Mouse (Mus musculus) limb, embryonic 12.5 days (tissue): ENCODE data around the gene Camkmt. TPM values are rescaled to one million over a fixed set of nuclear protein-coding genes. Genes with fewer than 3 reads are reported as not detected.

Source experiments
- ATAC-seq: fragments of 200-750 bp; cut with Nextera tagmentation; 2 replicates; pipeline ENCODE4 v1.8.0; 2017; ENCODE audit warnings: low read depth, moderate TSS enrichment; ENCODE audit not compliant: insufficient number of reproducible peaks, insufficient read depth, low FRiP score, low TSS enrichment
- H3K27ac ChIP-seq: fragments of 300-500 bp; sonication (generic); 2 replicates; pipeline ENCODE4 v1.5.1; 2016; ENCODE audit warnings: mild to moderate bottlenecking, moderate library complexity
- H3K27me3 ChIP-seq: fragments of 300-500 bp; sonication (generic); 2 replicates; pipeline ENCODE4 v1.6.1; 2016; ENCODE audit warnings: mild to moderate bottlenecking, moderate library complexity
- H3K36me3 ChIP-seq: fragments of 300-500 bp; sonication (generic); 2 replicates; pipeline ENCODE4 v1.6.1; 2016; ENCODE audit warnings: mild to moderate bottlenecking, moderate library complexity
- H3K4me1 ChIP-seq: fragments of 300-500 bp; sonication (generic); replicated peaks from 2 replicates; pipeline ENCODE4 v1.6.1; 2016
- H3K4me2 ChIP-seq: fragments of 300-500 bp; sonication (generic); 2 replicates; pipeline ENCODE4 v1.6.1; 2016; ENCODE audit warnings: mild to moderate bottlenecking, moderate library complexity
- H3K4me3 ChIP-seq: fragments of 300-500 bp; sonication (generic); replicated peaks from 2 replicates; pipeline ENCODE4 v1.5.1; 2016; ENCODE audit warnings: mild to moderate bottlenecking
- H3K9ac ChIP-seq: fragments of 300-500 bp; sonication (generic); replicated peaks from 2 replicates; pipeline ENCODE4 v1.6.1; 2016; ENCODE audit warnings: mild to moderate bottlenecking, moderate library complexity
- H3K9me3 ChIP-seq: fragments of 300-500 bp; sonication (generic); 2 replicates; pipeline ENCODE4 v1.6.1; 2016; ENCODE audit warnings: mild to moderate bottlenecking, moderate library complexity
- WGBS: fragments of 180-500 bp; shearing (Covaris S2); methylation state at CpG from one replicate; pipeline ENCODE4 v1.1.7; 2016; 5-methylcytosine and 5-hydroxymethylcytosine counted together
- polyA plus RNA-seq: library from polyadenylated mRNA; unstranded; fragments of >200 nt; fragmentation: Nextera tagmentation; extraction: Ambion mirVana; gene quantifications from 2 replicates; pipeline ENCODE4 v1.2.1, GENCODE M21; 2016

The Camkmt gene
- polyA plus RNA-seq, 1 experiment from 2014 or later, result 14.3 TPM

- Histone ChIP-seq H3K4me2 (peak overlapping the region; percentile 53), H3K27me3 (peaks cover 94% of the 10 kb centered on the region), H3K9ac (no peak overlapping the region), H3K36me3 (no peaks in the 10 kb centered on the region), H3K27ac (peak overlapping the region; percentile 62; the same call in 1 of the 2 replicates), H3K4me1 (peaks cover 29% of the 10 kb centered on the region), H3K9me3 (no peaks in the 10 kb centered on the region), H3K4me3 (peak overlapping the region; percentile 15; the same call in 1 of the 2 replicates)
- 6% methylated on average over 22 of the region's 22 CpGs for whole genome bisulfite sequencing
- ATAC-seq, result no peak
These were observed 373.4 kb downstream of the Camkmt start for GRCm38 (mm10) chr17:85463497-85464392.

GRCm38 (mm10) chr17:85464466-85465411, 374.4 kb downstream of the Camkmt start:
- WGBS, result 2% methylated on average over 40 of the region's 40 CpGs
- Histone ChIP-seq H3K4me3 (peak overlapping the region; percentile 24), H3K36me3 (no peaks in the 10 kb centered on the region), H3K4me2 (peak overlapping the region; percentile 53), H3K4me1 (peaks cover 29% of the 10 kb centered on the region), H3K9me3 (no peaks in the 10 kb centered on the region), H3K9ac (0 out of 2 replicates have a peak overlapping the region, but pooled peaks have one; percentile 23), H3K27me3 (peaks cover 96% of the 10 kb centered on the region), H3K27ac (no peak overlapping the region)
- 0 out of 2 replicates have a peak, but pooled peaks have one; percentile 35 for ATAC-seq

GRCm38 (mm10) chr17:85469776-85470175, 379.4 kb downstream of the Camkmt start:
- Histone ChIP-seq H3K4me3 (no peak overlapping the region), H3K4me1 (peaks cover 6% of the 10 kb centered on the region), H3K27me3 (peaks cover 100% of the 10 kb centered on the region), H3K9ac (no peak overlapping the region), H3K9me3 (no peaks in the 10 kb centered on the region), H3K36me3 (no peaks in the 10 kb centered on the region), H3K27ac (no peak overlapping the region), H3K4me2 (no peak overlapping the region)
- 71% methylated on average over 4 of the region's 4 CpGs for whole genome bisulfite sequencing
- no peak for ATAC-seq

GRCm38 (mm10) chr17:85472687-85473202, 382.4 kb downstream of the Camkmt start:
- H3K27me3 ChIP-seq, result peaks cover 94% of the 10 kb centered on the region
- H3K27ac ChIP-seq, result no peak overlapping the region
- H3K4me2 ChIP-seq, result no peak overlapping the region
- no peak overlapping the region for H3K9ac ChIP-seq
- H3K9me3 ChIP-seq, result no peaks in the 10 kb centered on the region
- H3K4me1 ChIP-seq, result no peaks in the 10 kb centered on the region
- no peak for ATAC-seq
- H3K36me3 ChIP-seq, result no peaks in the 10 kb centered on the region
- H3K4me3 ChIP-seq, result no peak overlapping the region
- WGBS, result 4% methylated on average over 5 of the region's 5 CpGs

- 4% methylated on average over 16 of the region's 16 CpGs for WGBS
- Histone ChIP-seq H3K9me3 (no peaks in the 10 kb centered on the region), H3K27ac (no peak overlapping the region), H3K36me3 (no peaks in the 10 kb centered on the region), H3K27me3 (peaks cover 93% of the 10 kb centered on the region), H3K4me1 (no peaks in the 10 kb centered on the region), H3K4me3 (no peak overlapping the region), H3K4me2 (no peak overlapping the region), H3K9ac (no peak overlapping the region)
- no peak for ATAC-seq
These were observed 382.9 kb downstream of the Camkmt start for GRCm38 (mm10) chr17:85473217-85473616.

GRCm38 (mm10) chr17:85473881-85474280, 383.5 kb downstream of the Camkmt start:
- H3K9ac ChIP-seq, result no peak overlapping the region
- peaks cover 90% of the 10 kb centered on the region for H3K27me3 ChIP-seq
- H3K9me3 ChIP-seq, result no peaks in the 10 kb centered on the region
- 2% methylated on average over 8 of the region's 8 CpGs for WGBS
- H3K4me2 ChIP-seq, result no peak overlapping the region
- ATAC-seq, result no peak
- H3K27ac ChIP-seq, result no peak overlapping the region
- H3K4me1 ChIP-seq, result no peaks in the 10 kb centered on the region
- no peaks in the 10 kb centered on the region for H3K36me3 ChIP-seq
- no peak overlapping the region for H3K4me3 ChIP-seq

- WGBS, result 90% methylated on average over 8 of the region's 8 CpGs
These were observed 390.9 kb downstream of the Camkmt start for GRCm38 (mm10) chr17:85481241-85481640.

GRCm38 (mm10) chr17:85483086-85483485, 392.7 kb downstream of the Camkmt start:
- Histone ChIP-seq H3K4me2 (no peak overlapping the region), H3K4me3 (no peak overlapping the region), H3K9me3 (no peaks in the 10 kb centered on the region), H3K27me3 (peaks cover 89% of the 10 kb centered on the region), H3K9ac (no peak overlapping the region), H3K4me1 (peaks cover 14% of the 10 kb centered on the region), H3K36me3 (no peaks in the 10 kb centered on the region), H3K27ac (no peak overlapping the region)
- 88% methylated on average over 5 of the region's 5 CpGs for WGBS
- ATAC-seq, result no peak

More at GRCm38 (mm10) chr17:85481241-85481640, 390.9 kb downstream of the Camkmt start:
- Histone ChIP-seq H3K27ac (no peak overlapping the region), H3K4me1 (peaks cover 6% of the 10 kb centered on the region), H3K36me3 (no peaks in the 10 kb centered on the region), H3K4me3 (no peak overlapping the region), H3K9ac (no peak overlapping the region), H3K9me3 (no peaks in the 10 kb centered on the region), H3K27me3 (peaks cover 88% of the 10 kb centered on the region), H3K4me2 (no peak overlapping the region)
- no peak for ATAC-seq

- Histone ChIP-seq H3K9me3 (no peaks in the 10 kb centered on the region), H3K4me3 (no peak overlapping the region), H3K27me3 (peaks cover 91% of the 10 kb centered on the region), H3K36me3 (no peaks in the 10 kb centered on the region), H3K9ac (no peak overlapping the region), H3K4me2 (no peak overlapping the region), H3K27ac (no peak overlapping the region), H3K4me1 (peaks cover 14% of the 10 kb centered on the region)
- 46% methylated on average over 8 of the region's 8 CpGs for WGBS
- no peak for ATAC-seq
These were observed 393.7 kb downstream of the Camkmt start for GRCm38 (mm10) chr17:85484015-85484414.

GRCm38 (mm10) chr17:85484526-85484925, 394.2 kb downstream of the Camkmt start:
- Histone ChIP-seq H3K4me2 (no peak overlapping the region), H3K27ac (no peak overlapping the region), H3K27me3 (peaks cover 93% of the 10 kb centered on the region), H3K9me3 (no peaks in the 10 kb centered on the region), H3K9ac (no peak overlapping the region), H3K36me3 (no peaks in the 10 kb centered on the region), H3K4me3 (no peak overlapping the region), H3K4me1 (peaks cover 14% of the 10 kb centered on the region)
- ATAC-seq, result no peak
- 26% methylated on average over 5 of the region's 5 CpGs for WGBS
